Mouse (Mus musculus) ES-Bruce4 (cell line): ENCODE measurements around the gene Ifna1. TPM values are rescaled to one million over a fixed set of nuclear protein-coding genes. Genes with fewer than 3 reads are reported as not detected.
A peak's percentile ranks its signal among the peaks of the same experiment; 100 is the strongest.

Source experiments
- H3K27ac ChIP-seq: 2 replicates; pipeline ENCODE4 v1.5.1; 2012; ENCODE audit warnings: low read length, inconsistent platforms; ENCODE audit not compliant: insufficient read depth
- H3K27me3 ChIP-seq: 2 replicates; pipeline ENCODE4 v1.6.1; 2012; ENCODE audit warnings: mild to moderate bottlenecking, low read length, inconsistent platforms; ENCODE audit not compliant: control insufficient read depth, poor library complexity, insufficient read depth, severe bottlenecking
- H3K36me3 ChIP-seq: 2 replicates; pipeline ENCODE4 v1.6.1; 2012; ENCODE audit warnings: inconsistent platforms, mild to moderate bottlenecking, low read length, moderate library complexity; ENCODE audit not compliant: control insufficient read depth, poor library complexity, insufficient read depth, severe bottlenecking
- H3K4me1 ChIP-seq: one replicate; pipeline ENCODE4 v1.8.1; 2011; ENCODE audit warnings: low read length; ENCODE audit not compliant: control insufficient read depth, insufficient read depth
- H3K4me3 ChIP-seq: 2 replicates; pipeline ENCODE4 v1.5.1; 2011; ENCODE audit warnings: low read depth, mild to moderate bottlenecking, low read length
- H3K9ac ChIP-seq: 2 replicates; pipeline ENCODE4 v1.6.1; 2012; ENCODE audit warnings: low read depth, mild to moderate bottlenecking, inconsistent platforms; ENCODE audit not compliant: poor library complexity, severe bottlenecking
- H3K9me3 ChIP-seq: replicated peaks from 2 replicates; pipeline ENCODE4 v1.6.1; 2012; ENCODE audit warnings: mild to moderate bottlenecking, low read length, inconsistent platforms; ENCODE audit not compliant: control insufficient read depth, poor library complexity, insufficient read depth, severe bottlenecking
- CTCF ChIP-seq: IDR thresholded peaks from one replicate; pipeline ENCODE4 v1.8.1; 2011; ENCODE audit warnings: low read depth, low read length
- EP300 ChIP-seq: IDR thresholded peaks from 2 replicates; pipeline ENCODE4 v1.6.1; 2011; ENCODE audit warnings: low read depth, low read length; ENCODE audit not compliant: insufficient read depth
- POLR2A ChIP-seq: IDR thresholded peaks from one replicate; pipeline ENCODE4 v1.8.1; 2011; ENCODE audit warnings: low read length; ENCODE audit not compliant: insufficient read depth
- polyA plus RNA-seq: library from polyadenylated mRNA; stranded (reverse); fragments of >200 nt; gene quantifications from 2 replicates; pipeline ENCODE4 v1.2.4, GENCODE M21; 2011; ENCODE audit warnings: low read depth; ENCODE audit not compliant: missing spikeins, insufficient read depth, insufficient read length

The Ifna1 gene
- polyA plus RNA-seq, 1 experiment: not detected

- H3K4me3 ChIP-seq: peak overlapping the region; percentile 85
- no peak overlapping the region for H3K27ac ChIP-seq
- H3K9ac ChIP-seq: peak overlapping the region; percentile 63
- no peaks in the 10 kb centered on the region for H3K4me1 ChIP-seq
- no peaks in the 10 kb centered on the region for H3K36me3 ChIP-seq
- H3K9me3 ChIP-seq: no peaks in the 10 kb centered on the region
- TF ChIP-seq CTCF: no peak
- no peak for TF ChIP-seq POLR2A
- TF ChIP-seq EP300: no peak
- H3K27me3 ChIP-seq: no peaks in the 10 kb centered on the region
Measured at GRCm38 (mm10) chr4:88867926-88868911, 18.3 kb downstream of the Ifna1 start.

- Histone ChIP-seq H3K4me1 (no peaks in the 10 kb centered on the region), H3K4me3 (no peak overlapping the region), H3K27me3 (no peaks in the 10 kb centered on the region), H3K36me3 (no peaks in the 10 kb centered on the region), H3K9ac (no peak overlapping the region), H3K27ac (no peak overlapping the region), H3K9me3 (no peaks in the 10 kb centered on the region)
- TF ChIP-seq CTCF: no peak
- no peak for TF ChIP-seq EP300
- TF ChIP-seq POLR2A: no peak
Measured at GRCm38 (mm10) chr4:88872691-88873090, 22.8 kb downstream of the Ifna1 start.

DNA sequence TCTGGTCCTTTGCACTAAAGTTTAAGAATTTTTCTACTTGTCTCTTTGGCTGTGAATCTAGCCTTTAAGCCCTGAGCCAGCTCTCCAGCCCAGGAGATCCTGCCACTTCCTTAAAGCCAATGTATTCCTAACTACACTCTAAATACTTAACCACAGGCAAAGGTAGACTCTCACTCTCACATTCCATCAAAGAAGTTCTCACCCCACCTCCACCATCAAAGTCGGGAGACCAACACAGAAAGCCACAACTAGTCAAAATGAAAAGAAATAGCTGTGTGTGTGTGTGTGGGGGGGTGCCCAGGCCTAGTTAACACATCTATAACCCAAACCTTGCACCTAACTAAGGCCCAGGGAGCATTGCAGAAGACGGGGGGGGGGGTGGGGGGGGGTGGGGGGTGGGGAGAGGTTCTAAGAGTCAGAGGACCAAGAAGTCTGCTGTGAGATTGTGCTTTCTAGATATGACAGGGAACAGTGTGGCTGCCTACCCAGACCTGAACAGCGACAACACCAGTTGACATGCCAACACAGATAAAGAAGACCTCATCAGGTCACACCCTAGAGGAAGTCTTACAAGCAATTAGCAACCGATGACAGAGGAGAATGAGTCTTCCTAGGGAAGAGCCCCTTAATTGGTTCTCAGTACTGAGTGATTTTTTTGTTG, 25.7 kb downstream of the Ifna1 start:
- no peaks in the 10 kb centered on the region for H3K4me1 ChIP-seq
- no peak overlapping the region for H3K4me3 ChIP-seq
- H3K9me3 ChIP-seq: no peaks in the 10 kb centered on the region
- no peaks in the 10 kb centered on the region for H3K36me3 ChIP-seq
- no peak for TF ChIP-seq POLR2A
- no peak for TF ChIP-seq CTCF
- no peak for TF ChIP-seq EP300
- H3K27me3 ChIP-seq: no peaks in the 10 kb centered on the region
- no peak overlapping the region for H3K27ac ChIP-seq
- H3K9ac ChIP-seq: no peak overlapping the region

DNA sequence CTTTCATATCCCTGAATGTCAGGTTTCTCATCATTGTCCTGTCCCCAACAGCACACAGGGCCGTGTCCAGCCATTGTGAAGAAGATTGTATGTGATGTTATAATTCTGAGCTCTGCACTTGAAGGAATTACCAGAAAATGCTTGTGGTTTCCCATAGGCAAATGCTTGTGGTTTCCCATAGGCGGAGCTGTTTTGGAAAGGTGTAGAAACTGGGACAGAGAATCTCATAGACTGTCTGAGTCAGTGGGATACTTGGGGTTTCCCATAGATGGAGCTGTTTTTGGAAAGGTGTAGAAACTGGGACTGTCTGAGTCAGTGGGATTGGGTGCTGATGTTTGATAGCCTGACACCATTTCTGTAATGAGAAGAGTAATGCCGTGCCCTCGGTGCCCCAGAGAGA, 26.6 kb downstream of the Ifna1 start:
- Histone ChIP-seq H3K9ac (no peak overlapping the region), H3K27ac (no peak overlapping the region), H3K36me3 (no peaks in the 10 kb centered on the region), H3K9me3 (no peaks in the 10 kb centered on the region), H3K27me3 (no peaks in the 10 kb centered on the region), H3K4me3 (no peak overlapping the region), H3K4me1 (no peaks in the 10 kb centered on the region)
- TF ChIP-seq CTCF (no peak), POLR2A (no peak), EP300 (no peak)

GRCm38 (mm10) chr4:88878246-88878645, 28.4 kb downstream of the Ifna1 start:
- Histone ChIP-seq H3K9ac (no peak overlapping the region), H3K27me3 (no peaks in the 10 kb centered on the region)

More at GRCm38 (mm10) chr4:88878246-88878645, 28.4 kb downstream of the Ifna1 start:
- no peaks in the 10 kb centered on the region for H3K36me3 ChIP-seq
- H3K4me3 ChIP-seq: no peak overlapping the region
- H3K4me1 ChIP-seq: no peaks in the 10 kb centered on the region
- no peak for TF ChIP-seq POLR2A
- TF ChIP-seq EP300: no peak
- no peak for TF ChIP-seq CTCF
- H3K27ac ChIP-seq: no peak overlapping the region
- H3K9me3 ChIP-seq: no peaks in the 10 kb centered on the region
